ENCODE assay signal across 8 mouse cellular contexts in genomic region chr2:109904171-109904821, GRCm38 (mm10). TPM values are rescaled to one million over a fixed set of nuclear protein-coding genes. Genes with fewer than 3 reads are reported as not detected.
DNase-seq lines count a peak whose midpoint lies in the region; ATAC-seq and TF ChIP-seq lines count a peak whose summit lies in the region.

No protein-coding gene starts in this region.

- DNase-seq in R1 (ENCODE audit: low read depth, low spot score) = peak; percentile 85
- DNase-seq in cerebellum, postnatal 10 days = peak; percentile 93 to 94
- peak; percentile 82 to 93 for DNase-seq in frontal cortex, postnatal 36 days (ENCODE audit: low spot score in 2 of 2)
- peak; percentile 95 for DNase-seq in induced T-regulatory cell, adult 2 months (ENCODE audit: low read depth)
- DNase-seq in left cerebral cortex, adult 2 months (ENCODE audit: extremely low spot score in 1 of 2, low spot score in 2 of 2) = peak; percentile 85 to 86
- peak; percentile 90 to 94 for DNase-seq in right cerebral cortex, postnatal 10 days (ENCODE audit: low spot score in 2 of 2)
- peak; percentile 73 to 87 for DNase-seq in urinary bladder, postnatal 36 days (ENCODE audit: low spot score in 2 of 2)

- no peak overlapping the region for H3K27ac ChIP-seq in left cerebral cortex, adult 2 months

- ATAC-seq in megakaryocyte progenitor cell, adult 5-6 weeks (replicated peaks; ENCODE audit: poor library complexity) = peak; percentile 100

- TF ChIP-seq CTCF in left cerebral cortex, adult 2 months (IDR thresholded peaks at IDR 0.05) = no peak; the same call in none of the 2 replicates

- intact Hi-C loops in left cerebral cortex, adult 2 months (cut with DNase I) = loop anchor here (1.0 to 2.0 kb wide), 2 partner anchors 301 to 661 kb away; no protein-coding TSS in a partner anchor

- no peak overlapping the region for H3K4me3 ChIP-seq in left cerebral cortex, adult 2 months

RNA-seq across cellular contexts. Expression of gene Lgr4, which starts 13.2 kb away (rescaled TPM):
- total RNA-seq in left cerebral cortex, adult 2 months (2021) = 10 to 100 TPM; 25.1 to 25.3 TPM
- total RNA-seq in megakaryocyte progenitor cell, adult 5-6 weeks (2015) = 1.0 and 2.6 TPM in 2 replicates
- total RNA-seq in megakaryocyte progenitor cell, adult 5-6 weeks (2017) = 1.1 and 4.0 TPM in 2 replicates

RNA-seq across cellular contexts. Expression of gene Lin7c, which starts 13.6 kb away (rescaled TPM):
- total RNA-seq in left cerebral cortex, adult 2 months (2021) = 10 to 100 TPM; 74.8 to 83.4 TPM
- total RNA-seq in megakaryocyte progenitor cell, adult 5-6 weeks (2015) = 57.7 and 65.7 TPM in 2 replicates
- total RNA-seq in megakaryocyte progenitor cell, adult 5-6 weeks (2017) = 88.4 and 114 TPM in 2 replicates

Comparison
In these comparisons a context has a peak if more than half of its experiments do, and no peak if none do; other contexts are left out.
1. RNA of gene Lgr4, which starts 13.2 kb away (total RNA-seq): 25.1 to 25.3 TPM in left cerebral cortex, adult 2 months; 1.0 to 4.0 TPM in megakaryocyte progenitor cell, adult 5-6 weeks; every median in the first group is over 4 times any median in the second.
2. Peak in every context shown above with its lines, with median percentiles within 50 percentile points of each other: DNase-seq.